Mouse (Mus musculus) forebrain, embryonic 12.5 days (tissue): ENCODE data around the gene Nr1h4. TPM values are rescaled to one million over a fixed set of nuclear protein-coding genes. Genes with fewer than 3 reads are reported as not detected.
A peak's percentile ranks its signal among the peaks of the same experiment; 100 is the strongest.

Source experiments
- ATAC-seq: fragments of 200-750 bp; cut with Nextera tagmentation; 2 replicates; pipeline ENCODE4 v1.8.0; 2017; ENCODE audit warnings: moderate TSS enrichment; ENCODE audit not compliant: low FRiP score
- H3K27ac ChIP-seq: fragments of 300-500 bp; sonication (generic); 2 replicates; pipeline ENCODE4 v1.5.1; 2016; ENCODE audit warnings: mild to moderate bottlenecking
- H3K27me3 ChIP-seq: fragments of 300-500 bp; sonication (generic); 2 replicates; pipeline ENCODE4 v1.6.1; 2016; ENCODE audit warnings: mild to moderate bottlenecking
- H3K36me3 ChIP-seq: fragments of 300-500 bp; sonication (generic); replicated peaks from 2 replicates; pipeline ENCODE4 v1.6.1; 2016; ENCODE audit warnings: mild to moderate bottlenecking
- H3K4me1 ChIP-seq: fragments of 300-500 bp; sonication (generic); 2 replicates; pipeline ENCODE4 v1.6.1; 2016
- H3K4me2 ChIP-seq: fragments of 300-500 bp; sonication (generic); 2 replicates; pipeline ENCODE4 v1.6.1; 2016; ENCODE audit warnings: mild to moderate bottlenecking, moderate library complexity
- H3K4me3 ChIP-seq: fragments of 300-500 bp; sonication (generic); replicated peaks from 2 replicates; pipeline ENCODE4 v1.5.1; 2016; ENCODE audit warnings: mild to moderate bottlenecking
- H3K9ac ChIP-seq: fragments of 300-500 bp; sonication (generic); 2 replicates; pipeline ENCODE4 v1.6.1; 2016; ENCODE audit warnings: mild to moderate bottlenecking
- H3K9me3 ChIP-seq: fragments of 300-500 bp; sonication (generic); 2 replicates; pipeline ENCODE4 v1.6.1; 2016
- WGBS: fragments of 180-500 bp; shearing (Covaris S2); methylation state at CpG from one replicate; pipeline ENCODE4 v1.1.7; 2016; 5-methylcytosine and 5-hydroxymethylcytosine counted together
- polyA plus RNA-seq: library from polyadenylated mRNA; unstranded; fragments of >200 nt; fragmentation: Nextera tagmentation; extraction: Ambion mirVana; gene quantifications from 2 replicates; pipeline ENCODE4 v1.2.1, GENCODE M21; 2016

Nr1h4 gene
- polyA plus RNA-seq, 1 experiment from 2014 or later = not detected

DNA sequence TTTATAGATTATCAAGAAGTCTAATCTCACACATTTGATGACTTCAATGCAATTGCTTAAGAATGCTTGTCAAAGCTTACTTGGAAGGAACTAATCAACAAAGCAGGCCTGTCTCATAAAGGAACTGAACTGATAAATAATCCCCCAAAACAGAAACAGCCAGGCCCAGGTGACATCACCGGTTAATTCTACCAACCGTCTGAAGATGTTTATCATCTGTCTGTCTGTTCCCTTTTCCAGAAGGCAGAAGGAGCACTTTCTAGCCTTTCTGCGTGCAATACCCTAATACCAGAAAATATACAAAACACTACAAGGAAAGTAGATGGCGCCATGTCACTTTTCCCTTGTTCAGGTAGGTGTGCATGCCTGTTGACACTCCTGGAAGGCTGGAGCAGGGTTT, 43.9 kb downstream of the Nr1h4 start:
- H3K9me3 ChIP-seq = no peaks in the 10 kb centered on the region
- H3K9ac ChIP-seq = no peak overlapping the region
- 77% methylated on average over 4 of the region's 4 CpGs for WGBS
- ATAC-seq = no peak
- H3K4me1 ChIP-seq = peaks cover 15% of the 10 kb centered on the region; the same call in 1 of the 2 replicates
- no peak overlapping the region for H3K4me2 ChIP-seq
- no peak overlapping the region for H3K4me3 ChIP-seq
- peaks cover 17% of the 10 kb centered on the region for H3K27me3 ChIP-seq
- H3K27ac ChIP-seq = no peak overlapping the region
- no peaks in the 10 kb centered on the region for H3K36me3 ChIP-seq

DNA sequence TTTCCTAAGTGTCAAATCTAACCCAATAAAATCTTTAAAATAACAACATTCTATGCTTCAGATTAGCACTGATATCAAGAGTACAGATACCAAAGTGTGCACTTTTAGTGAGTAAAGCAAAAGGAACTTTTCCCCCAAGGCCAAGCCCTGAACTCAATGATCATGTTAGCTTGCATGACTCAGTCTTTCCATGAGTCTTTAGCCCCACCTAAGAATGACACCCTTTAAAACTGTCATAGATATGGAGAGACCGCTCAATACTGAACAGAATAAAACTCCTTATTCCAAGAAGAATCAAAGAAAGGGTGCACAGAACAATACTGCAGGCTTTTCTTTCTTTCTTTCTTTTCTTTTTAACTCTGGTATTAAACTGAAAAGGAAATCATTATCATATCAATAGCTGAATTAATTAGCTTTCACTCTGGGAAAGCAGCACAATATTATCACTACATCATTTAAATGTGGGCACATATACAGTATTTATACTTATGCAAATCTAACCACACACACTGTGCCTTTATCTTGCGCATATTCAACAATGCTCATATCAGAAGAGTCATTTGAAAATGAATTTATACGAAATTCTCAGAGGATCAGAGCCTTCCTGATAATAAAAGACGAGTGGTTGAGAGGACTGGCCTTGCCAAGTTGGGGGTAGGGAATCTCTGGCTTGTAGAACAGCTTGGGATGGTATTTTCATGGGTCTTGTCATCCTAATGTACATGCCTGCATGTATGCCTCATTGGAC, 46.2 kb downstream of the Nr1h4 start:
- Histone ChIP-seq H3K4me3 (no peak overlapping the region), H3K27me3 (peaks cover 9% of the 10 kb centered on the region; the same call in 1 of the 2 replicates), H3K9me3 (no peaks in the 10 kb centered on the region), H3K27ac (no peak overlapping the region), H3K9ac (no peak overlapping the region), H3K4me2 (no peak overlapping the region), H3K36me3 (no peaks in the 10 kb centered on the region), H3K4me1 (peaks cover 20% of the 10 kb centered on the region)
- ATAC-seq = peak; percentile 45; the same call in 1 of the 2 replicates
- WGBS = 15% methylated on average over 4 of the region's 4 CpGs

DNA sequence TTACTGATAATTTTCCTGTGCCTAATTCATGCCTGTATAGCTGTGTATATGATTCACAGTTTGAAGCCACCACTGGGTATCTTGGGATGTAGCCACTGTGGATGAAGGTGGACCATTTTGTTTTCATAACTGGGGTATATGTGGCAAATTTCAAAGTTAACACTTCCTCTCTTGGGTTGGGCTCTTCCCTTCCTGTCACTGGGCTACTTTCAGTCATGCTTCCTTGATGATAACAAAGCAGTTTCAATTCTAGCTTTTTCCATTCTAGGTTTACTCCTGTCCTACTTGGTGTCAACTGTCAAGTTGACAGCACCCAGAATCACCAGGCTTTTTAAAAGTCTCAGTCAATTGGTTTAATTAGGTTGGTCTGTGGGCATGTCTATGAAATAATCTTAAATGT, 48.5 kb downstream of the Nr1h4 start:
- no peak overlapping the region for H3K9ac ChIP-seq
- no peaks in the 10 kb centered on the region for H3K9me3 ChIP-seq
- ATAC-seq = no peak

DNA sequence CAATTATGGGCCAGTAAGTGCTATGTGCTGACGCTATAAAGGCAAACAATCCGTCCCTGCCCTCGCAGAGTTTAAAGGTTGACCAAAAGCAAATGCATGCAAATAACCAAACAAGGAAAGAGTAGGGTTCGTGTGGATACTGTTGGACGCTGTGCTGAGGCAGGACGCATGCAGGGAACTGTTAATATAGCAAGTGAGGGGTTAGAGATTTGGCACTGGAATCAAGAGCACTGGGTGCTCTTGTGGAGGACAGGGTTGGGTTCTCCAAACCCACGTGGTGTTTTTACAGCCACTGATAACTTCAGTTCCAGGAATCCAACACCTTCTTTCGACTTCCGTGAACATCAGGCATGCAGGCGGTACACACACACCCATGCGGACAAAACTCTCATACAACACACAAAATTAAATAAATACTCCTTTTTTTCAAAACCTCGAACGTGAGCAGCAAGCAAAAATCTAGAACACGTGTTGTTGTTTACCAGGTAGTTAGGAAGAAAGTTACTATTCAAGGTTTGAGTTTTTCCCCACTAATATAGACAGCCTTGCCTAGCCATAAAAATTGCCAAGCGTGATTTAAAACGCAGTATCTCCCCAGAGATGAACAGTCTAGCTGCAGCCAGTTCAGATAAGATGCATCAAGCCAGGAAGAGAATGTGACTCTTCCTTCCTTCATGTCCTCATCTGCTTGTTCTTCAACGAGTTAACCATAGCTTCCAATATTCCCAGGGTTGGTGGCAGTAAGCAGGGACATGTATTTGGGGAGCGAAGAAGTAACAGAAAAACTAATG, 49.4 kb downstream of the Nr1h4 start:
- Histone ChIP-seq H3K27me3 (peaks cover 3% of the 10 kb centered on the region; the same call in 1 of the 2 replicates), H3K9me3 (no peaks in the 10 kb centered on the region), H3K4me2 (no peak overlapping the region), H3K27ac (no peak overlapping the region), H3K4me1 (peaks cover 21% of the 10 kb centered on the region), H3K9ac (no peak overlapping the region), H3K4me3 (no peak overlapping the region), H3K36me3 (no peaks in the 10 kb centered on the region)
- WGBS = 89% methylated on average over 18 of the region's 18 CpGs
- ATAC-seq = no peak

More for the DNA sequence above, 48.5 kb downstream of the Nr1h4 start:
- Histone ChIP-seq H3K4me2 (no peak overlapping the region), H3K27ac (no peak overlapping the region), H3K4me3 (no peak overlapping the region), H3K4me1 (peaks cover 21% of the 10 kb centered on the region), H3K36me3 (no peaks in the 10 kb centered on the region), H3K27me3 (peaks cover 7% of the 10 kb centered on the region; the same call in 1 of the 2 replicates)

DNA sequence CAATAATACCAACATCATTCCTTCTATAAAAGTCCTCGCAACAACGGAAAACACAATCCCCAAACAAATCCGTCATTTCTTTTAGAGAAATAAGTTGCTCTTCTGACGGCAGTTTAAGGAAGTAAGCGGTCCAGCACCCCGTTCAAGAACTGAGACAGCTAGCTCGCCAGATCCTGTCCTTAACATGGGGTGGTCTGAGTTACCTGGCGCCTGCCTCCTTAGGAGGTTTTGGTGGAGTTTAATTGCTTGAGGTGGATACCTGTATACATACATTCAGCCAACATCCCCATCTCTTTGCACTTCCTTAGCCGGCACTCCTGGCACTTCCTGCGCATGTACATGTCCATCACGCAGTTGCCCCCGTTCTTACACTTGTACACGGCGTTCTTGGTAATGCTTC, 50.3 kb downstream of the Nr1h4 start:
- H3K9me3 ChIP-seq = no peaks in the 10 kb centered on the region
- WGBS = 82% methylated on average over 14 of the region's 14 CpGs
- H3K27me3 ChIP-seq = no peaks in the 10 kb centered on the region; the same call in 1 of the 2 replicates
- H3K4me1 ChIP-seq = peaks cover 21% of the 10 kb centered on the region
- no peak overlapping the region for H3K4me3 ChIP-seq
- H3K27ac ChIP-seq = no peak overlapping the region
- no peak overlapping the region for H3K9ac ChIP-seq
- no peak overlapping the region for H3K4me2 ChIP-seq
- H3K36me3 ChIP-seq = no peaks in the 10 kb centered on the region
- no peak for ATAC-seq

DNA sequence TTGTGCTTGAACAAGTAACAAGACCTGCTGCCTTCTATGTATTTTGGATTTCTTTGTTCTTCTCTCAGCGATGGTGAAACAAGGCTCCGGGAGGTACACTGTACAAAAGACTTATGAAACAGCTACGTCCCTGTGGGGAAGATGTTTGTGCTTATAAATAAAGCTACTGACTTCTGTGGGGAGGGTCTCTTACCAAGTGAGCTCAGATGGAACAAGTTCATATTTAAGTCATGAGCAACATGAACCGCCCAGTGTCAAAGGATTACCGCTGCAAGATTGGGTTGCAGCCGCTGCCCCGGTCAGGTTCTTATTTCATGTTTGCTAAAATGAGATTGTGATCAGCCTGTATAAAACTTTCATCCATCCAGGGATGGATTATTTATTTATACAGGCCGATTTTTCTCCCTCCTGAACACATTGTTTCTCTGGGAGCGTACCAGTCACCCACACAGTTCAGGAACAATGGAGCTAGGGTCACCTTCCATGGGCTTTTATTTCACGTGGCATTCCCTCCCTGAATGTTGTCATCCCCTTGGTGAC, 51.2 kb downstream of the Nr1h4 start:
- H3K4me3 ChIP-seq = no peak overlapping the region
- H3K4me2 ChIP-seq = no peak overlapping the region
- H3K27ac ChIP-seq = no peak overlapping the region
- peaks cover 15% of the 10 kb centered on the region for H3K4me1 ChIP-seq
- WGBS = 24% methylated on average over 10 of the region's 10 CpGs
- no peaks in the 10 kb centered on the region for H3K9me3 ChIP-seq
- H3K27me3 ChIP-seq = no peaks in the 10 kb centered on the region; the same call in 1 of the 2 replicates
- ATAC-seq = no peak
- H3K9ac ChIP-seq = no peak overlapping the region
- no peaks in the 10 kb centered on the region for H3K36me3 ChIP-seq

DNA sequence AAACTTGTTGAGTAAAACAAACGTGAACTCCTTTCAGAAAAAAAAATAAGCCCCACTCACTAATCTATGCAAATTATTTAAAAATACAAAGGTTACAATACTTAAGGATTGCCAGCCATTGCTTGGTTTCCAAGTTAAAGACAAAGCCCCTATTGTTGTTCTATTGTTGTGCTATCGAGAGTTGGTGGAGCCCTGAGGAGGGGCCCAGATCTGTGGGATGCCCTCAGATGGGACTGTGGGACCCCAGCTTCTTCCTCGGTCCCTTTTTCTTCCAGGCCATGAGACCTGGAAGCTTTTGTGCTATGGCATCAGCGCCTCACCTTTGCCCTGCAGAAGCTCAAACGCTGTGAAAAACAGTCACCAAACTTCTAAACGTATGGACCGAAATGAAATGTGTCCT, 51.7 kb downstream of the Nr1h4 start:
- H3K4me3 ChIP-seq = no peak overlapping the region
- no peak for ATAC-seq
- no peaks in the 10 kb centered on the region; the same call in 1 of the 2 replicates for H3K27me3 ChIP-seq
- H3K9me3 ChIP-seq = no peaks in the 10 kb centered on the region
- peaks cover 13% of the 10 kb centered on the region for H3K4me1 ChIP-seq
- H3K4me2 ChIP-seq = no peak overlapping the region
- no peak overlapping the region for H3K27ac ChIP-seq
- 21% methylated on average over 7 of the region's 7 CpGs for WGBS
- H3K36me3 ChIP-seq = no peaks in the 10 kb centered on the region
- no peak overlapping the region for H3K9ac ChIP-seq

DNA sequence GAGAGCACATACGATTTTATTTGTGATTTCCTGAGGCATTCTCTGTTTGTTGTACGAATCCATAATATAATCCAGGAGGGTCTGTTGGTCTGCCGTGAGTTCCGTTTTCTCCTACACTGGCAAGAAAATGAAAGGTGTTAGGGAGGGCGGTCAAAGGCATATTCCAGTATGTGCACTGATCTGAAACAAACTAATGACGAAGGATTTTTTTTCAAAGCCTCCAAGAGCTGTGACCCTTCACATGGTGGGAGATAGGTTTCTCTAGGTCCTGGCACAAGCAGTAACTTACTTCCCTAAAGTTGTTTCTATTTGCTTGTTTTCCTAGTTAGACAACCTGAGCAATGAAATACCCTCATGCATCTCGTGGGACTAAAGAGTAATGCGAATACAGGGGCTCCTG, 54.6 kb downstream of the Nr1h4 start:
- H3K36me3 ChIP-seq = no peaks in the 10 kb centered on the region
- 87% methylated on average over 8 of the region's 8 CpGs for WGBS
- H3K4me1 ChIP-seq = peaks cover 11% of the 10 kb centered on the region
- no peaks in the 10 kb centered on the region for H3K9me3 ChIP-seq
- no peak for ATAC-seq
- no peak overlapping the region for H3K4me2 ChIP-seq
- H3K9ac ChIP-seq = no peak overlapping the region
- no peak overlapping the region for H3K27ac ChIP-seq
- H3K27me3 ChIP-seq = no peaks in the 10 kb centered on the region; the same call in 1 of the 2 replicates
- H3K4me3 ChIP-seq = no peak overlapping the region

DNA sequence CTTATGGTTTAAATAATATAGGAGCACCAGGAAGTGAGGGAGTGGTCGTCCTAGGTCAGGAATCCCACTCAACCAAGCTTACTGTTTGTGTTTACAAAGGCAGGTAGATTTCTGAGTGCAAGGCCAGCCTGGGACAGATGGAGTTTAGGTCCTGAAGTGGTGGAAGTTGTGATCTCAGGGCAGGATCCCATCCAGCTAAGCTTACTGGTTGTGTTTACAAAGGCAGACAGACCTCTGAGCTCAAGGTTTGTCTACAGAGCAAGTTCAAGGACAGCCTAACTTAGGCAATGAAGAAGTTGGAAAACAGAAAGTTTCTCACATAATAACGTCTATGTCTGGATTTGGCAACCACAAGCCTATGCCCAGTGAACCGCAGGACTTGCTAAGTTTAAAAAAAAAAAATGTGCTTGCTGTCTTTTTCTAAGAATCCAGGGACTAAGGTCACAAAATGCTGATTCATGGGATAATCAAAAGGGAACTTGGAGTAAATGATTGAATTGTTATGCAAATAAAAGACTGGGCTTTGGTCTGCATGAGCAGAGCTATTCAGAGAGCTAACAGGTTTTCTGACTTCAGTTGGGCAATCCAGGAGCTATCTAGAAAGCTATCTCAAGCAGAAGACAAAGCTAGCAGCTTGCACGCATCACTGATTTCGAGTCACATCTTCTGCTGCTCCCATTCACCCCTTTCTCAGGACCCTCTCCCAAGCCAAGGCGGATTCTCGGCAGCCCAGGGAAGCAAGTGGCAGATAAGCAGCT, 62.6 kb downstream of the Nr1h4 start:
- ATAC-seq = no peak
- no peak overlapping the region for H3K27ac ChIP-seq
- WGBS = 35% methylated on average over 7 of the region's 7 CpGs

DNA sequence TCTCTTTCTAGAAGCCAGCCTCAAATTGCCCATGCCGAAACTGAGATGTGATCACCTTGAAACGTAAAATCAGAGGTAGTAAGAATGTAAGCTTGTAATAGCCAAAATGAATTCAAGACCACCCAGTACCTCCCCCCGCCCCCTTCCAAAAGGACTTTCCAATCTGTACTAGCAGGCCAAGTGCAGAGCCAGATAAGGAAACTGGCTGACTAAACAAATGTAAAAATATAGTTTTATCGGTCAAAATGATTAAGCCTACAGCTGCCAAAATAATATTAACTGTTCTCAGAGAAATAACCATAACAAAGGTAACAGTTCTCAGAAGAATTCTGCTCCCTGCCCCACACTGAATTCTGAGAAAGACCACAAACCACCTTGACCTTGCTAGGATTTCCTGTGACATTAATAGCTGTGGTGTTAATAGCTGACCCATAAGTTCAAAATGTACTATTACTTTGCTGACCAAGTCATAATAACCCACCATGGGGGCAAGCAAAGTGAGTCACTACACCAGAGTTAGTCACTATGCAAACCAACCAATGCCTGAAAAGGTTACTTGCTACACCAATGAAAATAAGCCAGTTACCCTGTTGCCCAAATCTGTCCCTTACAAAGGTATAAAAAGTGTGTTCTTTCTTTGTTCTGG, 68.5 kb downstream of the Nr1h4 start:
- Histone ChIP-seq H3K27me3 (no peaks in the 10 kb centered on the region), H3K4me2 (no peak overlapping the region), H3K4me3 (no peak overlapping the region), H3K9ac (no peak overlapping the region), H3K4me1 (no peaks in the 10 kb centered on the region), H3K27ac (no peak overlapping the region), H3K36me3 (no peaks in the 10 kb centered on the region), H3K9me3 (0 out of 2 replicates have a peak, but pooled peaks cover under 1% of the 10 kb centered on the region)
- WGBS = 87% methylated on average over 4 of the region's 4 CpGs
- no peak for ATAC-seq

More for the DNA sequence above, 62.6 kb downstream of the Nr1h4 start:
- H3K9me3 ChIP-seq = peaks cover 7% of the 10 kb centered on the region; the same call in 1 of the 2 replicates
- no peaks in the 10 kb centered on the region for H3K4me1 ChIP-seq
- H3K4me2 ChIP-seq = no peak overlapping the region
- H3K36me3 ChIP-seq = no peaks in the 10 kb centered on the region
- no peaks in the 10 kb centered on the region for H3K27me3 ChIP-seq
- H3K4me3 ChIP-seq = no peak overlapping the region
- no peak overlapping the region for H3K9ac ChIP-seq

DNA sequence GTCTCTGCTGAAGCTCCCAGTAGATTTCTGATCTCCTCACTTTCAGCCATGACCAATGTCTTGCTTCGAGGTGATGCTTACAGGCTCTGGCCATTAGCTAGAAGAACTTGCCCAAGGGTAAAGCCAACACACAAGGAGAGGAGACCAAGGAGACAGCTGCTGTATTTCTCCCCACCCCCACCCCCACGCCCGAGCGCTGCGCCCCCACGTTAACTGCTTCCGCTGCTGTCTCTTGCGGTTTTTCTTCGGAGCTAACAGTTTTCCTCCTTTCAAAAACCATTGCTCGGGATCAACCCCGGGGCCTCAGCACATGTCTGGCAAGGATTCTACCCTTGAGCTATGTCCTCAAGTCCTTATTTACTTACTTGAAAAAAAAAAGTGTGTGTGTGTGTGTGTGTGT, 70.5 kb downstream of the Nr1h4 start:
- Histone ChIP-seq H3K36me3 (no peaks in the 10 kb centered on the region), H3K4me3 (no peak overlapping the region), H3K9ac (no peak overlapping the region), H3K4me2 (no peak overlapping the region), H3K27ac (no peak overlapping the region), H3K27me3 (no peaks in the 10 kb centered on the region), H3K9me3 (no peaks in the 10 kb centered on the region), H3K4me1 (no peaks in the 10 kb centered on the region)
- 81% methylated on average over 11 of the region's 11 CpGs for WGBS
- ATAC-seq = no peak
